28 mouse cellular contexts compared by ENCODE assay signal in genomic region chr14:121559026-121559425, GRCm38 (mm10). TPM values are rescaled to one million over a fixed set of nuclear protein-coding genes. Genes with fewer than 3 reads are reported as not detected.
A peak's percentile ranks its signal among the peaks of the same experiment; 100 is the strongest.
DNase-seq lines count a peak whose midpoint lies in the region; ATAC-seq and TF ChIP-seq lines count a peak whose summit lies in the region.
"Had no signal": no experiment of that assay in that cellular context is flagged by ENCODE, and none has a peak within 500 bp of the region (broad histone marks: within the 10 kb centered on the region; RNA-seq: fewer than 3 reads in every experiment).

No protein-coding gene starts in this region.

- peaks cover 10% of the 10 kb centered on the region; the same call in 1 of the 2 replicates for H3K36me3 ChIP-seq in lung, embryonic 14.5 days (ENCODE audit: insufficient read depth)
- H3K36me3 ChIP-seq in limb, embryonic 10.5 days, result no peaks in the 10 kb centered on the region
- H3K36me3 ChIP-seq: forebrain, embryonic 15.5 days had no signal

- H3K4me3 ChIP-seq in lung, embryonic 14.5 days (ENCODE audit: low read depth, low read length), result no peak overlapping the region
- no peak overlapping the region for H3K4me3 ChIP-seq in limb, embryonic 10.5 days
- H3K4me3 ChIP-seq: embryonic facial prominence, embryonic 10.5 days; embryonic facial prominence, embryonic 12.5 days; forebrain, embryonic 13.5 days; forebrain, embryonic 15.5 days had no signal

- 69% methylated on average over 13 of the region's 13 CpGs for WGBS in lung, embryonic 14.5 days
- 88% methylated on average over 13 of the region's 13 CpGs for WGBS in limb, embryonic 10.5 days

- no peak overlapping the region for H3K27ac ChIP-seq in lung, embryonic 14.5 days (ENCODE audit: low read depth)
- H3K27ac ChIP-seq in limb, embryonic 10.5 days, result peak overlapping the region; percentile 50; the same call in 1 of the 2 replicates
- H3K27ac ChIP-seq: embryonic facial prominence, embryonic 10.5 days; embryonic facial prominence, embryonic 12.5 days; forebrain, embryonic 13.5 days; forebrain, embryonic 15.5 days had no signal

- peak; percentile 11 for DNase-seq in lung, embryonic 14.5 days
- no peak for DNase-seq in lung, adult 18-20 months
- no peak for DNase-seq in limb, embryonic 10.5 days (ENCODE audit: low spot score)
- DNase-seq in ovary, postnatal 10 days (ENCODE audit: low spot score), result no peak
- no peak for DNase-seq in adrenal gland, adult (ENCODE audit: inconsistent age in 2 of 2, low spot score in 1 of 2)
- DNase-seq in heart, adult 11 months, result no peak
- DNase-seq: adrenal gland, adult 2 months; adrenal gland, postnatal 10 days; adrenal gland, postnatal 25 days; B cell, adult 2 months; cerebellum, adult 11 months; cerebellum, adult 18-20 months; cerebellum, adult 8-10 months; cerebellum, adult 9-11 months; cerebellum, postnatal 14 days; forebrain, postnatal 0 days had no signal

- H3K9me3 ChIP-seq in lung, embryonic 14.5 days (ENCODE audit: low read depth, low read length), result no peaks in the 10 kb centered on the region
- H3K9me3 ChIP-seq in limb, embryonic 10.5 days (replicated peaks), result no peaks in the 10 kb centered on the region
- H3K9me3 ChIP-seq: embryonic facial prominence, embryonic 10.5 days; embryonic facial prominence, embryonic 12.5 days; forebrain, embryonic 13.5 days; forebrain, embryonic 15.5 days; G1E had no signal

- no peaks in the 10 kb centered on the region for H3K27me3 ChIP-seq in lung, embryonic 14.5 days (ENCODE audit: insufficient read depth, low read length)
- peaks cover 9% of the 10 kb centered on the region; the same call in 1 of the 2 replicates for H3K27me3 ChIP-seq in limb, embryonic 10.5 days (ENCODE audit: low read depth, poor library complexity, severe bottlenecking)
- H3K27me3 ChIP-seq: CH12.LX; forebrain, embryonic 13.5 days; forebrain, embryonic 15.5 days; Patski had no signal

- no peaks in the 10 kb centered on the region for H3K4me1 ChIP-seq in lung, embryonic 14.5 days (ENCODE audit: insufficient read depth)
- H3K4me1 ChIP-seq in limb, embryonic 10.5 days, result peaks cover 44% of the 10 kb centered on the region
- H3K4me1 ChIP-seq: forebrain, embryonic 13.5 days; forebrain, embryonic 15.5 days had no signal

- H3K4me2 ChIP-seq in lung, embryonic 14.5 days, result no peak overlapping the region
- H3K4me2 ChIP-seq: embryonic facial prominence, embryonic 12.5 days; forebrain, embryonic 13.5 days; forebrain, embryonic 15.5 days had no signal

- no peak for TF ChIP-seq CTCF in lung, embryonic 14.5 days (IDR thresholded peaks at IDR 0.05; ENCODE audit: low read depth)

- ATAC-seq in lung, embryonic 14.5 days (ENCODE audit: insufficient read depth), result no peak
- peak; percentile 72 for ATAC-seq in common myeloid progenitor, adult 5-6 weeks (replicated peaks; ENCODE audit: low read depth, poor library complexity, severe bottlenecking)
- peak; percentile 85 for ATAC-seq in megakaryocyte progenitor cell, adult 5-6 weeks (replicated peaks; ENCODE audit: poor library complexity)
- ATAC-seq: activated CD4-positive, CD25-positive, alpha-beta regulatory T cell, adult 4 months; CD4-positive, CD25-positive, alpha-beta regulatory T cell, adult 4 months; forebrain, embryonic 13.5 days; forebrain, embryonic 15.5 days; forebrain, postnatal 0 days; Patski had no signal

- H3K9ac ChIP-seq in lung, embryonic 14.5 days, result no peak overlapping the region
- H3K9ac ChIP-seq: embryonic facial prominence, embryonic 12.5 days; forebrain, embryonic 13.5 days; forebrain, embryonic 15.5 days; forebrain, postnatal 0 days had no signal

RNA-seq across cellular contexts. Expression of gene Slc15a1, which starts 54.0 kb away (rescaled TPM):
- 0.13 and 0.14 TPM in 2 replicates for polyA plus RNA-seq in lung, embryonic 14.5 days (2014; fragmentation: Nextera tagmentation; extraction: Ambion mirVana)
- total RNA-seq in common myeloid progenitor, adult 5-6 weeks (2017), result not detected in 2 replicates
- polyA plus RNA-seq in limb, embryonic 10.5 days (2016; fragmentation: Nextera tagmentation; extraction: Ambion mirVana), result not detected in 2 replicates
- total RNA-seq in megakaryocyte progenitor cell, adult 5-6 weeks (2015), result not detected in 2 replicates
- not detected in 2 replicates for total RNA-seq in megakaryocyte progenitor cell, adult 5-6 weeks (2017)
- total RNA-seq: adrenal gland, postnatal 25 days; forebrain, postnatal 0 days had no signal
- polyA plus RNA-seq: forebrain, embryonic 11.5 days; forebrain, embryonic 13.5 days; forebrain, embryonic 15.5 days; G1E had no signal
